Comparison of ENCODE assay signal across 8 mouse cellular contexts in genomic region chr2:91949411-91950274, GRCm38 (mm10). TPM values are rescaled to one million over a fixed set of nuclear protein-coding genes. Genes with fewer than 3 reads are reported as not detected.
DNase-seq lines count a peak whose midpoint lies in the region; ATAC-seq and TF ChIP-seq lines count a peak whose summit lies in the region.

No protein-coding gene starts in this region.

- ATAC-seq in embryonic facial prominence, embryonic 15.5 days (ENCODE audit: insufficient number of reproducible peaks, low FRiP score, low TSS enrichment, low read depth): peak; percentile 11; the same call in 1 of the 2 replicates
- ATAC-seq in heart, postnatal 0 days (ENCODE audit: insufficient read depth, low read depth): peak; percentile 70
- peak; percentile 32 for ATAC-seq in megakaryocyte progenitor cell, adult 5-6 weeks (replicated peaks; ENCODE audit: poor library complexity)

- 58% methylated on average over 17 of the region's 17 CpGs for WGBS in embryonic facial prominence, embryonic 15.5 days
- WGBS in heart, postnatal 0 days: 33% methylated on average over 16 of the region's 17 CpGs

- peak overlapping the region; percentile 71 for H3K27ac ChIP-seq in embryonic facial prominence, embryonic 15.5 days (replicated peaks)
- H3K27ac ChIP-seq in heart, postnatal 0 days (ENCODE audit: low read depth): peak overlapping the region; percentile 99

- peak overlapping the region; percentile 17; the same call in 1 of the 2 replicates for H3K4me3 ChIP-seq in embryonic facial prominence, embryonic 15.5 days (replicated peaks)
- peak overlapping the region; percentile 50 for H3K4me3 ChIP-seq in heart, postnatal 0 days (ENCODE audit: low read depth, low read length)

- no peaks in the 10 kb centered on the region for H3K27me3 ChIP-seq in embryonic facial prominence, embryonic 15.5 days
- H3K27me3 ChIP-seq in heart, postnatal 0 days (ENCODE audit: control insufficient read depth, insufficient read depth, low read length): no peaks in the 10 kb centered on the region

- peak overlapping the region; percentile 42 for H3K4me2 ChIP-seq in embryonic facial prominence, embryonic 15.5 days (replicated peaks)
- peak overlapping the region; percentile 76 for H3K4me2 ChIP-seq in heart, postnatal 0 days (ENCODE audit: low read depth, low read length)

- no peaks in the 10 kb centered on the region for H3K9me3 ChIP-seq in embryonic facial prominence, embryonic 15.5 days (replicated peaks)
- H3K9me3 ChIP-seq in heart, postnatal 0 days (replicated peaks; ENCODE audit: control insufficient read depth, low read length): no peaks in the 10 kb centered on the region

- DNase-seq in 416B (ENCODE audit: low read depth): peak; percentile 70
- DNase-seq in Muller cell, postnatal 12 days (ENCODE audit: inconsistent ontology term): peak; percentile 80
- DNase-seq in heart, postnatal 0 days (ENCODE audit: low spot score): peak; percentile 73
- DNase-seq in kidney, postnatal 14 days: peak; percentile 89
- DNase-seq in testis, postnatal 10 days (ENCODE audit: low spot score): no peak
- no peak for DNase-seq in natural killer cell, adult 2 months (ENCODE audit: low spot score in 2 of 2)

- TF ChIP-seq EP300 in heart, postnatal 0 days (IDR thresholded peaks at IDR 0.05; ENCODE audit: low read depth): no peak

- TF ChIP-seq CTCF in heart, postnatal 0 days (IDR thresholded peaks at IDR 0.05; ENCODE audit: low read depth): no peak

- H3K9ac ChIP-seq in embryonic facial prominence, embryonic 15.5 days: peak overlapping the region; percentile 12; the same call in 1 of the 2 replicates
- peak overlapping the region; percentile 77 for H3K9ac ChIP-seq in heart, postnatal 0 days (replicated peaks; ENCODE audit: low read depth, low read length)

- peaks cover 68% of the 10 kb centered on the region for H3K4me1 ChIP-seq in embryonic facial prominence, embryonic 15.5 days
- peaks cover 60% of the 10 kb centered on the region for H3K4me1 ChIP-seq in heart, postnatal 0 days (ENCODE audit: control insufficient read depth, insufficient read depth)

- H3K36me3 ChIP-seq in embryonic facial prominence, embryonic 15.5 days: no peaks in the 10 kb centered on the region; the same call in 1 of the 2 replicates
- peaks cover 12% of the 10 kb centered on the region; the same call in 1 of the 2 replicates for H3K36me3 ChIP-seq in heart, postnatal 0 days (replicated peaks; ENCODE audit: control insufficient read depth, insufficient read depth, low read length)

RNA-seq across cellular contexts. Expression of gene Gm9821, which starts 4.1 kb away (rescaled TPM):
- polyA plus RNA-seq in embryonic facial prominence, embryonic 15.5 days (2015; fragmentation: Nextera tagmentation; extraction: Ambion mirVana): 0.67 and 0.79 TPM in 2 replicates
- not detected in 2 replicates for total RNA-seq in heart, postnatal 0 days (2014; rRNA removed; ENCODE audit: low replicate concordance)
- polyA plus RNA-seq in heart, postnatal 0 days (2015; fragmentation: Nextera tagmentation; extraction: Ambion mirVana): 0.89 and 0.93 TPM in 2 replicates
- total RNA-seq in megakaryocyte progenitor cell, adult 5-6 weeks (2015): not detected in 2 replicates
- total RNA-seq in megakaryocyte progenitor cell, adult 5-6 weeks (2017): 0.21 and 0.95 TPM in 2 replicates

RNA-seq across cellular contexts. Expression of gene Mdk, which starts 17.5 kb away (rescaled TPM):
- polyA plus RNA-seq in embryonic facial prominence, embryonic 15.5 days (2015; fragmentation: Nextera tagmentation; extraction: Ambion mirVana): 879 and 898 TPM in 2 replicates
- 18.5 and 48.2 TPM in 2 replicates for total RNA-seq in heart, postnatal 0 days (2014; rRNA removed; ENCODE audit: low replicate concordance)
- 100 and 119 TPM in 2 replicates for polyA plus RNA-seq in heart, postnatal 0 days (2015; fragmentation: Nextera tagmentation; extraction: Ambion mirVana)
- total RNA-seq in megakaryocyte progenitor cell, adult 5-6 weeks (2015): 0.32 and 0.86 TPM in 2 replicates
- total RNA-seq in megakaryocyte progenitor cell, adult 5-6 weeks (2017): 0.12 and 0.30 TPM in 2 replicates

RNA-seq across cellular contexts. Expression of gene Chrm4, which starts 22.6 kb away (rescaled TPM):
- 0.25 and 0.49 TPM in 2 replicates for polyA plus RNA-seq in embryonic facial prominence, embryonic 15.5 days (2015; fragmentation: Nextera tagmentation; extraction: Ambion mirVana)
- 0.27 TPM in 1 of 2 replicates, not detected in the other for total RNA-seq in heart, postnatal 0 days (2014; rRNA removed; ENCODE audit: low replicate concordance)
- polyA plus RNA-seq in heart, postnatal 0 days (2015; fragmentation: Nextera tagmentation; extraction: Ambion mirVana): not detected in 2 replicates
- total RNA-seq in megakaryocyte progenitor cell, adult 5-6 weeks (2015): 0.17 TPM in 2 replicates
- 0.17 TPM in 1 of 2 replicates, not detected in the other for total RNA-seq in megakaryocyte progenitor cell, adult 5-6 weeks (2017)

RNA-seq across cellular contexts. Expression of gene Dgkz, which starts 26.0 kb away (rescaled TPM):
- polyA plus RNA-seq in embryonic facial prominence, embryonic 15.5 days (2015; fragmentation: Nextera tagmentation; extraction: Ambion mirVana): 36.3 and 39.9 TPM in 2 replicates
- 77.0 and 77.9 TPM in 2 replicates for total RNA-seq in heart, postnatal 0 days (2014; rRNA removed; ENCODE audit: low replicate concordance)
- 24.0 and 26.2 TPM in 2 replicates for polyA plus RNA-seq in heart, postnatal 0 days (2015; fragmentation: Nextera tagmentation; extraction: Ambion mirVana)
- 111 and 112 TPM in 2 replicates for total RNA-seq in megakaryocyte progenitor cell, adult 5-6 weeks (2015)
- total RNA-seq in megakaryocyte progenitor cell, adult 5-6 weeks (2017): 76.3 and 94.7 TPM in 2 replicates

Comparison
In these comparisons a context has a peak if more than half of its experiments do, and no peak if none do; other contexts are left out.
1. DNase-seq: peak in 416B (single experiment), Muller cell, postnatal 12 days (single experiment), heart, postnatal 0 days (single experiment) and kidney, postnatal 14 days (single experiment); none in testis, postnatal 10 days (single experiment) and natural killer cell, adult 2 months (0 of 2).
2. ATAC-seq: peak in every context shown above with its lines; median percentile 70 in heart, postnatal 0 days; 32 in megakaryocyte progenitor cell, adult 5-6 weeks; 11 in embryonic facial prominence, embryonic 15.5 days.
3. RNA of gene Mdk, which starts 17.5 kb away (total RNA-seq): 18.5 to 48.2 TPM in heart, postnatal 0 days; 0.12 to 0.86 TPM in megakaryocyte progenitor cell, adult 5-6 weeks; every median in the first group is over 10 times any median in the second.